Mouse (Mus musculus) megakaryocyte, embryonic 14.5 days (primary cell): ENCODE measurements around the gene Gipc1.

ENCODE experiments used
- FLI1 ChIP-seq: IDR thresholded peaks from 2 replicates; pipeline ENCODE4 v1.6.1; 2012; ENCODE audit warnings: low read length, inconsistent platforms, mixed read lengths
- GATA1 ChIP-seq: IDR thresholded peaks from 3 replicates; pipeline ENCODE4 v1.6.1; 2012; ENCODE audit warnings: mixed read lengths, low read length, inconsistent platforms, borderline replicate concordance

DNA sequence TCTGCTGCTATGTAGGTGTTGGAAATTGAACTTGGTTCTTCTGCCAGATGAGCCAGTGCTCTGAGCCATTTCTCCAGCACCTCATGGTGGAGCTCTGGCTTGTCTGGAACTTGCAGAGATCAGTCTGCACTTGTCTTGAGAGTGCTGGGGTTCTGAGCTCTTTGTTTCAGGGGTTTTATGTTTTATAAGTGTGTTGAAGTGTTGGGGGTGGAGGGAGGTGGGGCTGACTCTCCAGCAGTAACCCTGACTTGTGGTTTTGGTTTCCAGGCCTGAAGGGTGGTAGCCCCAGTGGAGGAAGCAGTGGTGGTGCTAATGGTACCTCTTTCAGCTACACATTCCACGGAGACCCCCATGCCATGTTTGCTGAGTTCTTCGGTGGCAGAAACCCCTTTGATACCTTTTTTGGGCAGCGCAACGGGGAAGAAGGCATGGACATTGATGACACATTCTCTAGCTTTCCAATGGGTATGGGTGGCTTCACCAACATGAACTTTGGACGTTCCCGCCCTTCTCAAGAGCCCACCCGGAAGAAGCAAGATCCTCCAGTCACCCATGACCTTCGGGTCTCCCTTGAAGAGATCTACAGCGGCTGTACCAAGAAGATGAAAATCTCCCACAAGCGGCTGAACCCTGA, 42.8 kb upstream of the Gipc1 start:
- TF ChIP-seq GATA1 (no peak), FLI1 (no peak)
